Mouse (Mus musculus): Measurements from ENCODE around the gene Ctbp1.

Ctbp1 gene

GRCm38 (mm10) chr5:33239934-33240333, 34.9 kb downstream of the Ctbp1 start:
- DNase-seq (ENCODE audit: low read depth): no peak

GRCm38 (mm10) chr5:33239111-33239714, 35.6 kb downstream of the Ctbp1 start:
- no peak for DNase-seq (ENCODE audit: low read depth)

- DNase-seq (ENCODE audit: low read depth): no peak
These were observed 36.5 kb downstream of the Ctbp1 start for GRCm38 (mm10) chr5:33238256-33238645.

GRCm38 (mm10) chr5:33237600-33238255, 37.1 kb downstream of the Ctbp1 start:
- DNase-seq (ENCODE audit: low read depth): no peak

GRCm38 (mm10) chr5:33234391-33235031, 40.3 kb downstream of the Ctbp1 start:
- no peak for DNase-seq (ENCODE audit: low read depth)

- no peak for DNase-seq (ENCODE audit: low read depth)
These were observed 42.0 kb downstream of the Ctbp1 start for GRCm38 (mm10) chr5:33232791-33233190.

- DNase-seq (ENCODE audit: low read depth): no peak
These were observed 44.5 kb downstream of the Ctbp1 start for GRCm38 (mm10) chr5:33230285-33230684.

- DNase-seq (ENCODE audit: low read depth): no peak
These were observed 46.4 kb downstream of the Ctbp1 start for GRCm38 (mm10) chr5:33228428-33228827.

GRCm38 (mm10) chr5:33225673-33226072, 49.1 kb downstream of the Ctbp1 start:
- DNase-seq (ENCODE audit: low read depth): no peak

GRCm38 (mm10) chr5:33224491-33224890, 50.3 kb downstream of the Ctbp1 start:
- no peak for DNase-seq (ENCODE audit: low read depth)

GRCm38 (mm10) chr5:33222841-33223744, 51.7 kb downstream of the Ctbp1 start:
- DNase-seq (ENCODE audit: low read depth): no peak

GRCm38 (mm10) chr5:33222389-33222788, 52.4 kb downstream of the Ctbp1 start:
- no peak for DNase-seq (ENCODE audit: low read depth)

GRCm38 (mm10) chr5:33220350-33221044, 54.3 kb downstream of the Ctbp1 start:
- no peak for DNase-seq (ENCODE audit: low read depth)

- no peak for DNase-seq (ENCODE audit: low read depth)
These were observed 55.0 kb downstream of the Ctbp1 start for GRCm38 (mm10) chr5:33219831-33220230.

GRCm38 (mm10) chr5:33218746-33219449, 55.9 kb downstream of the Ctbp1 start:
- no peak for DNase-seq (ENCODE audit: low read depth)

GRCm38 (mm10) chr5:33218081-33218480, 56.7 kb downstream of the Ctbp1 start, which contains the start of gene Spon2:
TSS of gene Spon2 (minus strand) at chr5:33218455.
- no peak for DNase-seq (ENCODE audit: low read depth)

- DNase-seq (ENCODE audit: low read depth): no peak
These were observed 57.1 kb downstream of the Ctbp1 start for GRCm38 (mm10) chr5:33217663-33218062.

- DNase-seq (ENCODE audit: low read depth): no peak
These were observed 60.1 kb downstream of the Ctbp1 start for GRCm38 (mm10) chr5:33214723-33215122.

- DNase-seq (ENCODE audit: low read depth): no peak
These were observed 63.5 kb downstream of the Ctbp1 start for GRCm38 (mm10) chr5:33211254-33211653.

- no peak for DNase-seq (ENCODE audit: low read depth)
These were observed 64.3 kb downstream of the Ctbp1 start for GRCm38 (mm10) chr5:33210515-33210914.

All from naive thymus-derived CD4-positive, alpha-beta T cell, adult 2 months (primary cell).